Mouse (Mus musculus): ENCODE measurements around the gene Dhdh.
A peak's percentile ranks its signal among the peaks of the same experiment; 100 is the strongest.
"Not testable (repeated sequence)": the region's sequence is repeated elsewhere in the genome, so short reads cannot be mapped to it uniquely, and the experiment has no call there.

The Dhdh gene

GRCm38 (mm10) chr7:45488293-45489204 is at the start of gene Dhdh:
Gene Dhdh, minus strand, starts transcription at chr7:45488805.
- DNase-seq (ENCODE audit: low read depth, low spot score), result peak; percentile 56

GRCm38 (mm10) chr7:45537602-45538001 is 49.0 kb upstream of the Dhdh start:
- no peak for DNase-seq (ENCODE audit: low read depth, low spot score)

GRCm38 (mm10) chr7:45535676-45536075 is 47.1 kb upstream of the Dhdh start:
- DNase-seq (ENCODE audit: low read depth, low spot score), result no peak

DNA sequence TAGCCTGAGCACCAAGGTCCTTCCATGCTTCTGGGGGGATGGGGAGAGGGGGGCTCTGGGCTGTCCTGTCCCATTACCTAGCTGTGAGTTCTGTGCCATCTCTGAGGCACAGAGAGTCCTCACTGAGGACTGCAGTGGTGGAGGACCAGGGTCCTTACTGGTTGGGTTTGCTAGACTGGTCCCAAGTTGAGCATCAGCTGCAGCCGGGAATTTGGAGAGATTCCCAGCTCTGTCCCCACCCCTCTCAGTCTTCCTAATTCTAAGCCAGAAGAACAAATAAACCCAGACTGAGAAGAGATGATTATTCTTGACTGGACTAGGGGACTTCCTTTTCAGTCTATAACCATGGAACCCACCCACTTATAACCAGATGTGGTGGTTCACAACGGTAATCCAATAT is 42.0 kb upstream of the Dhdh start:
- no peak for DNase-seq (ENCODE audit: low read depth, low spot score)

GRCm38 (mm10) chr7:45529461-45529860 is 40.9 kb upstream of the Dhdh start:
- DNase-seq (ENCODE audit: low read depth, low spot score), result no peak

DNA sequence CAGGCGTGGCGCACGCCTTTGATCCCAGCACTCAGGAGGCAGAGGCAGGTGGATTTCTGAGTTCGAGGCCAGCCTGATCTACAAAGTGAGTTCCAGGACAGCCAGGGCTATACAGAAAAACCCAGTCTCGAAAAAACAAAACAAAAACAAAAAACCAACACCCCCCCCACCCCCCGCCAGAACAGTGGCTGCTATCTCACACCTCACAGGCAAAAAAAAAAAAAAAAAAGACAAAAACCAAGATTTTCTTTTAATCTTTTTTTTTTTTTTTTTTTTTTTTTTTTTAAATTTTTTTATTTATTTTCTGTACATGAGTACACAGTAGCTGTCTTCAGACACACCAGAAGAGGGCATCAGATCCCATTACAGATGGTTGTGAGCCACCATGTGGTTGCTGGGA is 38.6 kb upstream of the Dhdh start:
- not testable (repeated sequence) for DNase-seq (ENCODE audit: low read depth, low spot score)

DNA sequence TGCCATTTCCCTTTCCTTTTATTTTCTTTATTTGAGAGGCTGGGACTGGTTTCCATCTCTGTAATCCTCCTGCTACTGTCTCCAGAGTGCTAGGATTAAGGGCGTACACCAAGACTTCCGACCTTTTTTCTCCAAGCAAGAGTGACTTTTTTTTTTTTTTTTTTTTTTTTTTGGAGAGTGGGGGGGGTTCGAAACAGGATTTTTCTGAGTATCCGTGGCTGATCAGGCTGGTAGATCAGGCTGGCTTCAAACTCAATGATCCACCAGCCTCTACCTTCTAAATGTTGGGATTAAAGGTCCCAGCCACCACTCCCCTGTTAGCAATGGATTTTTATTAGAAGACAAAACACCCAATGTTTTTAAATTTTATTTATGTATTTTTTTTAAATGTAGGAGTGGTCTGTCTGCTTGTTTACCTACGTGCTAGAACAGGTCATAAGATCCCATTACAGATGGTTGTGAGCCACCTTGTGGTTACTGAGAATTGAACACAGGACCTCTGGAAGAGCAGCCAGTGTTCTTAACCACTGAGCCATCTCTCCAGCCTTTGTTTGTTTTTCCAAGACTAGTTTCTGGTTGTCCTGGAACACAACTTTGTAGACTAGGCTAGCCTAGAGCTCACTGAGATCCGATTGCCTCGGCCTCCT is 38.0 kb upstream of the Dhdh start:
- no peak for DNase-seq (ENCODE audit: low read depth, low spot score)

GRCm38 (mm10) chr7:45525809-45526473 is 37.3 kb upstream of the Dhdh start, which contains the start of the genes Ppp1r15a and Plekha4:
Gene Ppp1r15a, minus strand, starts transcription at chr7:45526268.
Gene Plekha4, plus strand, starts transcription at chr7:45526330.
- DNase-seq (ENCODE audit: low read depth, low spot score), result peak; percentile 97

GRCm38 (mm10) chr7:45524841-45525621 is 36.4 kb upstream of the Dhdh start:
- no peak for DNase-seq (ENCODE audit: low read depth, low spot score)

- no peak for DNase-seq (ENCODE audit: low read depth, low spot score)
These were observed 35.1 kb upstream of the Dhdh start for GRCm38 (mm10) chr7:45523678-45524170.

DNA sequence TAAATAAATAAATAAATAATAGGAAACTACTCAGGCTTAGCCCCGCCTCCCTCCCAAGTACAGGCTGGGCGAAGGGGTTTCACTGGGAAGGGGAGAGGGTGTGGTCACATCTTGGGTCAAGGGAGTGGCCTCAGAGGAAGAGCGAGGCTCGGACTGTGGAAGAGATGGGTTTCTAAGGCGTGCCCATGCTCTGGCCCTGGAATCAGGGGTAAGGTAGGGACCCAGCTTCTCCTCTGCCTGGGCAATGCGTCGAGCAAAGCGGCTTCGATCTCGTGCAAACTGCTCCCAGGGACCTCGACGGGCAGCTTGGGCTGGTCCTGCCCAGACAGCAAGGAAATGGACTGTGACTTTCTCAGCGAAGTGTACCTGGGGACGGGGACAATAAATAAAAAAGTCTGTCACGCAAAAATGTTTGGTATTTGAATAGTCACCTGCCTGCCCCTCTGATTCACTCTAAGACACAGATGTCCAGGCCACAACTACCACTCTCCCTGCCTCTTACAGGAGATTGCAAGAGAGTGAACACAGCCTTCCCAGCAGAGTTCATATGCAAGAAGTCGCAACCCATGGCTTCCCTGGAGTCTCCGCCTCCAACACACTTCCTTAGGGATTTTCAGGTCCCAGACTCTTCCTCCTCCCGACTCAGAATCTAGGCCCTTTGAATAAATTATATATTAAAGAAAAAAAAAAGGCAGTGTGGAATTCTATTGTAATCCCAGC is 34.5 kb upstream of the Dhdh start:
- DNase-seq (ENCODE audit: low read depth, low spot score), result no peak

DNA sequence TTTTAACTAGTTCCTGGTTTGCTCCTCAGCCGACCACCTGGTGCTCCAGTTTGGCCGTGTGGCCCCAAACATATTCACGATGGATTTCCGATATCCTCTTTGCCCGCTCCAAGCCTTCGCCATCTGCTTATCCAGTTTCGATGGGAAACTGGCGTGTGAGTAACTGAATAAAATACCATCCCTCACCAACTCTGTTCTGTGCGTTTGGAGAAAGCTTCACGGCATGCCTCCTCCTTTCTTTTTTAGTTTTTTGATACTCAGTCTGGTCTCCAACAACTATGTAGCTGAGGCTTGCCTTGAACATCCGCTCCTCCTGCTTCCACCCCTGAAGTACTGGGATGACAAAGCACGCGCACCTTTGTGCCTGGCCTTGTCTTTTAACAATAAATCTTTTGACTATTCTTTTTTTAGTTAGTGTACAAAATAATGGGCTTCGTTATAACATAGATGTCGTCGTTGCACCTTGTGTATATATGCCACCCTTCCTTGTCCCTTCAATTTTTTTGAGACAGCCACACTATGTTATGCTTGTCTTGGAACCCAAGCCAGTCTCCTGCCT is 33.7 kb upstream of the Dhdh start:
- no peak for DNase-seq (ENCODE audit: low read depth, low spot score)

DNA sequence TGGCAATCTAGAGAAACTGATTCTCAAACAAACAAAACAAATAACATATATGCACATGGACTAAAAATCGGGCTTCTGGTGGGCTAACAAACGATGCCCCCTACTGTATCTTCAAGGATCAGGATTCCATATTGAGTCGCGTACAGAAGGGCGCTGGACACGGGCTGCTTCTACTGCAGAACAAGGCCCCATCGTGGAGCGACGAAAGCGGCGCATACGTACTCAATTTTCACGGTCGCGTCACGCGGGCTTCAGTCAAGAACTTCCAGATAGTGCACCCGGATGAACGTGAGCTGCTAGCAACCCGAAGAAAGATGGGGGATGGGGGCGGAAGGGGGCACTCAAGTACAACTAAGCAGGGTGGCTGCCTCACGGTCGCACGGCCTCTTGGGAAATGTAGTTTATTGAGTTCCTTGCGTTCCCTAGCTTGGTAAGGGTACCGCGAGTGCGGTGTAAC is 33.2 kb upstream of the Dhdh start:
- DNase-seq (ENCODE audit: low read depth, low spot score), result peak; percentile 93

DNA sequence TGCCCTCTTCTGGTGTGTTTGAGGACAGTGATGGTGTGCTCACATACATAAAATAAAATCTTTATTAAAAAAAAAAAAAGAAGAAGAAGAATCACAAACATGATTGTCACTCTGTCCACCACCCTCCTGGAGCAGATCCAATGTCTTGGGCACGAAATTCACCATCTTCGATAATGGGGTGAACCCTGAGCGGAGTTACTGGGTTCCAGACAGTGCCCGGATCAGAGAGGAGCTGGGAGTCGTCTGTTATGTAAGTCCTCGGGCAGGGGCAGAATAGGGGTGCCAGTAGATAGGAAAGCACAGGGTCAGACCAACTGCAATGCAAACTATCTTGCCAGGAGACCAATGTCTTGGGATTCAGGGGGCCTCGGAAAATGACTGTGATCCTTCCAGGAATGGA is 32.0 kb upstream of the Dhdh start:
- DNase-seq (ENCODE audit: low read depth, low spot score), result no peak

GRCm38 (mm10) chr7:45519345-45520120 is 30.9 kb upstream of the Dhdh start:
- DNase-seq (ENCODE audit: low read depth, low spot score), result no peak

GRCm38 (mm10) chr7:45518618-45519017 is 30.0 kb upstream of the Dhdh start:
- DNase-seq (ENCODE audit: low read depth, low spot score), result no peak

GRCm38 (mm10) chr7:45516846-45517245 is 28.2 kb upstream of the Dhdh start:
- DNase-seq (ENCODE audit: low read depth, low spot score), result not testable (repeated sequence)

GRCm38 (mm10) chr7:45515436-45515835 is 26.8 kb upstream of the Dhdh start:
- no peak for DNase-seq (ENCODE audit: low read depth, low spot score)

- DNase-seq (ENCODE audit: low read depth, low spot score), result no peak
These were observed 25.8 kb upstream of the Dhdh start for GRCm38 (mm10) chr7:45514411-45514810.
